Mouse (Mus musculus) erythroid progenitor cell, adult 5-6 weeks (primary cell): ENCODE data around the gene Arid5a. TPM values are rescaled to one million over a fixed set of nuclear protein-coding genes. Genes with fewer than 3 reads are reported as not detected.

ENCODE experiments used
- ATAC-seq: replicated peaks from 2 replicates; pipeline ENCODE4 v1.8.0; 2016; ENCODE audit warnings: moderate number of reproducible peaks, mild to moderate bottlenecking, moderate TSS enrichment, inconsistent platforms; ENCODE audit not compliant: poor library complexity, low FRiP score, severe bottlenecking
- total RNA-seq, 2 experiments: library from RNA; stranded (forward) in 1 of 2; stranded (reverse) in 1 of 2; fragments of 150-400 nt in 1 of 2; fragments of 186-747, 209-891 nt in 1 of 2; gene quantifications; 2 replicates each; pipeline versions ENCODE4 v1.2.3 to v1.2.4; 2015 to 2017; ENCODE audit warnings: low replicate concordance in 2 of 2

The Arid5a gene
- total RNA-seq (2015; ENCODE audit: low replicate concordance) (2.9 and 9.2 TPM in 2 replicates), total RNA-seq (2017; ENCODE audit: low replicate concordance) (0.53 and 2.1 TPM in 2 replicates)

GRCm38 (mm10) chr1:36307495-36308280 lies at the start of gene Arid5a:
Gene Arid5a, plus strand, starts transcription at chr1:36307733.
- peak; percentile 92 for ATAC-seq

GRCm38 (mm10) chr1:36258631-36259030 lies 48.9 kb upstream of the Arid5a start:
- no peak for ATAC-seq

- no peak for ATAC-seq
Measured at GRCm38 (mm10) chr1:36259281-36259680, 48.3 kb upstream of the Arid5a start.

GRCm38 (mm10) chr1:36260418-36260817 lies 47.1 kb upstream of the Arid5a start:
- ATAC-seq: no peak

GRCm38 (mm10) chr1:36261708-36262504 lies 45.6 kb upstream of the Arid5a start:
- ATAC-seq: no peak

GRCm38 (mm10) chr1:36263833-36264488 lies 43.6 kb upstream of the Arid5a start:
- no peak for ATAC-seq

GRCm38 (mm10) chr1:36266293-36266692 lies 41.2 kb upstream of the Arid5a start:
- ATAC-seq: no peak

- no peak for ATAC-seq
Measured at GRCm38 (mm10) chr1:36267595-36267994, 39.9 kb upstream of the Arid5a start.

- ATAC-seq: no peak
Measured at GRCm38 (mm10) chr1:36269121-36269795, 38.3 kb upstream of the Arid5a start.

GRCm38 (mm10) chr1:36270666-36271065 lies 36.9 kb upstream of the Arid5a start:
- ATAC-seq: no peak

- ATAC-seq: no peak
Measured at GRCm38 (mm10) chr1:36271516-36272230, 35.9 kb upstream of the Arid5a start.

- no peak for ATAC-seq
Measured at GRCm38 (mm10) chr1:36272546-36272945, 35.0 kb upstream of the Arid5a start.

GRCm38 (mm10) chr1:36273288-36273687 lies 34.2 kb upstream of the Arid5a start:
- ATAC-seq: no peak

- ATAC-seq: no peak
Measured at GRCm38 (mm10) chr1:36274455-36274854, 33.1 kb upstream of the Arid5a start, which contains the start of gene Neurl3. Gene Neurl3, minus strand, starts transcription at chr1:36274679.

- no peak for ATAC-seq
Measured at GRCm38 (mm10) chr1:36275635-36276389, 31.7 kb upstream of the Arid5a start.

- peak; percentile 52 for ATAC-seq
Measured at GRCm38 (mm10) chr1:36277267-36278060, 30.1 kb upstream of the Arid5a start.

- ATAC-seq: peak; percentile 71; the same call in 1 of the 2 replicates
Measured at GRCm38 (mm10) chr1:36279202-36279601, 28.3 kb upstream of the Arid5a start.

- ATAC-seq: no peak
Measured at GRCm38 (mm10) chr1:36280938-36281337, 26.6 kb upstream of the Arid5a start.
